Mouse (Mus musculus): ENCODE measurements around the gene Ppp1cc.
"Not testable (repeated sequence)": the region's sequence is repeated elsewhere in the genome, so short reads cannot be mapped to it uniquely, and the experiment has no call there.

Ppp1cc gene

DNA sequence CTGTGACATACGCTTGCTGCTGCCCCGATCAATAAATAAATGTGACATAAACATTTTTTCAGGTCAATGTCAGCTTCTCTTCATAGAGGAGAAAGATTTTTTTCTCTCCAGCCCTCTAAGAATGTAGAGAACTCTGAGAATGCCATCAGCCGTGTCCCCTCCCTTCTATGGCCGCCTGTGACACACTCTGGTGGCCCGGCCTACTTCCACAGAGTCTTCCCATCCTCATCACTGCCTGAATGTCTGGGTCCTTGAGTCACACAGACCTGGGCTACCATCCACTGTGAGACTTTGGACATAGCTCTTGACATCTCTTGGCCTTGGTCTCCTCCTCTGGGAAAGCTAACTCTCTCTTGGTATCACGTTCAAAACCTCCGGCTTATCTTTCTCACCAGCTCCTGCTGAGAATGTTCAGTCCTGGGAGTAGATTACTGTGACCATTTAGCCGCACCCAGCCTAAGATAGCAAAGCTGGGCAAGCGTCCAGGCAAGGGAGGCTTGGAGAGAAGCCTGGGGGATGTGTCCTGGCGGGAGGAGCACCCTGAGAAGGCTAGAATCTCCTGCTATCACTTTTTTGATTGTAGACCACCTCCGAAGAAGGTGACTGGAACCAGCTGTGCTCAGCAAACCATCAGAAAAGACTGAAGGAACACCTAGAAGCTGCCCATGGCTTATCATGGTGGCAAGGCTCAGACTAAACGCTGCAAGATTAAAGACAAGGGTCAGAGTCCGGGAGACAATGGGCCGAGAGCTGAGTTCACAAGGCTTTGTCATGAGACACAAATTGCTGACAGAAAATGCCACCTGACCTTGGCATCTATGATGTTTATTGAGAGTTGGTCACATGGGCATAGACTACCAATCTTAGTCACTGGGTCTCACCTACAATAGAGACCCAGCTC lies 21.3 kb upstream of the Ppp1cc start:
- ATAC-seq (ENCODE audit: insufficient number of reproducible peaks, low FRiP score, low TSS enrichment): no peak

DNA sequence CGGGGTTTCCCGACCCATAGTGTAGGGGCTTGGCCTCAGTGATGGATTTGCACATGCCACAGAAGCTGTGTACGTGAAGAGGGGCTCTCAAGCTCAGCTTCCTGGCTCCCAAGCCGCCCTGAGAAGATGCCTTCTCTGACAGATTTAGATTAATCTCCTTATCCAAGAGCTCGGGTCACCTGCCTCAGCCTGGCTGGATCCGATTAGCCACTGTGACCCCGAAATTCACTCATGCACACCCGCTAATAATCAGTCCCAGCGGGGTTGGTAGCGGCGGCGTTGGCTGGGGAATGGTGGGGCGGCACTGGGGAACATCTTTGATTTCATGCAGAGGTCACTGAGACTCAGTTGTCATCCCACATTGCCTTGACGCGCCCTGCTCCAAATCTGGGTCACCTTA lies 19.2 kb upstream of the Ppp1cc start:
- ATAC-seq (ENCODE audit: insufficient number of reproducible peaks, low FRiP score, low TSS enrichment): no peak

DNA sequence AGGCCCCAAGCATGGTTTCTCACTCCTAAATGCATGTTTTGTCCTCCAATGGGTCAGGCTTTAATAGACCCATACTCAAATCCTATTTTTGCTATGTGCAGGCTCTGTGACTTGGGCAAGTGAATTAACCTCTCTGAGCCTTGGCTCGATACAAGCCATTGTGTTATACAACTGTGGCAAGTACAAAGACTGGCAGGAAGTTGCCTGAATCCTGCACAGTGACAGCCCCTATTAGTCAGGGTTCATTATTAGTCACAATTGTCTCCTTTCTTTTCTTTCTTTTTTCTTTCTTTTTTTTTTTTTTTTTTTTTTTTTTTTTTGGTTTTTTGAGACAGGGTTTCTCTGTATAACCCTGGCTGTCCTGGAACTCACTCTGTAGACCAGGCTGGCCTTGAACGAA lies 18.3 kb upstream of the Ppp1cc start:
- not testable (repeated sequence) for ATAC-seq (ENCODE audit: insufficient number of reproducible peaks, low FRiP score, low TSS enrichment)

DNA sequence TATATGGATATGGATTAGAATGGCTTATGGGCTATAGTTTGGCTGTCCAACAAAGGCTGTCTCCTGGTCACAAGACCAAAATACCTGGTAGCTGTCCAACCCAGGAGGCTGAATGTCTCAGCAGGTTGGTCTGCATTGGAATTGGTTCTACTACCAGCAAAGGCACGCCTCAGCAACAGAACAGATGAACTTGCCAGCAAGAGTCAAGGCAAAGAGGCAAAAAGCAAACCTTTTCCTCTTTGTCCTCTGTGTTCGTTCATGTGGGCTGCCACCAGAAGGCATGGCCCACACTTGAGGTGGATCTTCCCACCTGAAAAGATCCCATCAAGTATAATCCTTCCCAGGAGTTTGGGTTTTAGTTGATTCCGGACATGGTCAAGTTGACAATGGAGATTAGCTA lies 17.4 kb upstream of the Ppp1cc start, which contains the start of gene Ccdc63:
Gene Ccdc63 (minus strand): TSS at position 101 of the 400 bp plus-strand sequence.
- no peak for ATAC-seq (ENCODE audit: insufficient number of reproducible peaks, low FRiP score, low TSS enrichment)

DNA sequence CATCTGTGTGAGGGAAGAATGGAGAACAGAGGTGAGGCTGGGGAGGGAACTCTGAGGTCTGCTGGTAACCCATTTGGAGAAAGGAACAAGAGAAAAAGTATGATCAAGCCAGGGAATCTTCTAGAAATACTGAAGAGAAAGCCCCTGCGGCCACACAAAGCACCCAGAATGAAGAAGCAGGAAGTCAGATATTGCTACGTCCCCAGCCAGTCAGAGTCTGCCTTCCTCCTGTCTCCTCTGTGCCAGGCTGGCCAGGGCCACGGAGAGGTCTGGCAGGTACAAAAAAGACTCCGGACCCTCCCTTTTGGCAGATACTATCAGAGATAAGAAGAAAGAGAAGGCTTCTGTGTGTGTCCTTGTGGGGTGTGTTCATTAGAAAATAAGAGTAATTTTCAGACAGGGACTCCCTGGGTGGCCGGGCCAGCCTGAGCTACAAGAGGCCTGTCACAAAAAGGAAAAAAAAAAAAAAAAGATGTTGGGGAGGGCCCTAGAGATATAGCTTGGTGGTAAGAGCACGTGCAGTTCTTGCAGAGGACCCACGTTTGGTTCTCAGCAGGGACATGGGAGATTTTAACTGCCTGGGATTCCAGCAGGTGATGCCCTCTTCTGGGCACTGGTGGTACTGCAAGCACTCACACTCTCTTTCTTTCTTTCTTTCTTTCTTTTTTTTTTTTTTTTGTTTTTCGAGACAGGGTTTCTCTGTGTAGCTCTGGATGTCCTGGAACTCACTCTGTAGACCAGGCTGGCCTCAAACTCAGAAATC lies 15.7 kb upstream of the Ppp1cc start:
- no peak for ATAC-seq (ENCODE audit: insufficient number of reproducible peaks, low FRiP score, low TSS enrichment)

DNA sequence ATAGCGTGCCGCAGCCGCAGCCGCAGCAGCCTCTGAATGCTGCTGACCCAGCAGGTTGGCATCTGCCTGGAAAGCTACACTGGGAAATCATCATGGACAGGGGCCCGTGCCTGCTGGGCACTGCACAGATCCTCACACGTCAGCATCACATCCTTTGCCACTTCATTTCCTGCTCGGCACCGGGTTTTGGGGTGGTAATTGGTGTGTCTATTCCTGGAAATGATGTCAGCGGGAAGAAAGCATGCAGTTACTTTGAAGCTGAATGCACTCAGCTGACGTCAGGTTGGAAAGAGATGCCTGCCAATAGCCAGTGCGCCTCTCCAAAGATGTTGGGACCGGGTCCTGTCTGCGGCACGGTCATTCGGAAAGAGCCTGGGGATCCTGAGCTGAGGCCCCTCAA lies 14.5 kb upstream of the Ppp1cc start:
- ATAC-seq (ENCODE audit: insufficient number of reproducible peaks, low FRiP score, low TSS enrichment): peak; percentile 61; the same call in 1 of the 2 replicates

DNA sequence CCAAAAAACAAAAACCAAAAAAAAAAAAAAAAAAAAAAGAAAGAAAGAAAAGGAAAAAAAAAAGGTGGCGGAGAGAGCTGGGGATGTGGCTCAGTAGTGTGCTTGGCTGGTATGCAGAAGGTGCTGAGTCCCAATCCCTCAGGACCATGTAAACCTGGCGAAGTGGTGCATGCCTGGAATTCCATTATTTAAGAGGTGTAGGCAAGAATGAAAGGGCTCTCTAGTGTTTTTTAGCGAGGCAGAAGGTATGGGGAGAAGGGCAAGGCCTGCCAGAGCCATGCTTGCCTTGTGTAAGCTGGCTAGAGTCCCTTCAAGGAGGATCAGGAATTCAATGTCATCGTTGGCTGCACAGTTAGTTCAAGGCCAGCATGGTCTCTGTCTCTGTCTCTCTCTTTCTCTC lies 13.3 kb upstream of the Ppp1cc start:
- ATAC-seq (ENCODE audit: insufficient number of reproducible peaks, low FRiP score, low TSS enrichment): no peak

DNA sequence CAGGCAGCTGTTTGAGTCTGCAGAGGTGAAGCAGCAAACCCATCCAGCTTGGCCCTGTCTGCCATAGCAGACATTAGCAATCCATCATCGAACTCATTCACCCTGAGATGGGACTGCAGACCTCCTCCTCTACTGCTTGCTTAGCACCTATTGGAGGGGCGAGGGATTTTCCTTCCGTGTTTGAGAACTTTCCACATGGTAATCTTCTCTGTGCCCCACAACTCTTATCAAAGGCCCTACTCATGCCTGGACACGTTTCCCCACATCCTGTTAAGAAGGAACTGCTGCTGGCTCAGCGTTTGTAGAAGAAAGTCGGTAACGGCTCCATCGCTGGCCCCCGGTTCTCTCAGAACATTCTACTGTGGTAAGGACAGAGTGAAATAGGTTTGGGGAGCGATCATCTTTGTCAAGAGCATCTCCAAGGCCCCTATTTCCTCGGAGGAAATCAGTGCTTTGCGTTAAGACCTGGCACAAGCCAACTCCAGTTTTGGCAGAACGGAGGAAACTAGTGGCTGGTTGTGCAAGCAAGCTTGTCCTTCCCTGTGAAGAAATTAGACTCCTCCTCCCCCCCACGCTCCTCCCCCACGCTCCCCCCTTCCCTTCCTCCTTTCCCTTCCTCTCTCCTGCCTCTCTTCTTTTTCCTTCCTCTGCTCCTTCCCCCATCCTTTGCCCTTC lies 12.6 kb upstream of the Ppp1cc start:
- no peak for ATAC-seq (ENCODE audit: insufficient number of reproducible peaks, low FRiP score, low TSS enrichment)

DNA sequence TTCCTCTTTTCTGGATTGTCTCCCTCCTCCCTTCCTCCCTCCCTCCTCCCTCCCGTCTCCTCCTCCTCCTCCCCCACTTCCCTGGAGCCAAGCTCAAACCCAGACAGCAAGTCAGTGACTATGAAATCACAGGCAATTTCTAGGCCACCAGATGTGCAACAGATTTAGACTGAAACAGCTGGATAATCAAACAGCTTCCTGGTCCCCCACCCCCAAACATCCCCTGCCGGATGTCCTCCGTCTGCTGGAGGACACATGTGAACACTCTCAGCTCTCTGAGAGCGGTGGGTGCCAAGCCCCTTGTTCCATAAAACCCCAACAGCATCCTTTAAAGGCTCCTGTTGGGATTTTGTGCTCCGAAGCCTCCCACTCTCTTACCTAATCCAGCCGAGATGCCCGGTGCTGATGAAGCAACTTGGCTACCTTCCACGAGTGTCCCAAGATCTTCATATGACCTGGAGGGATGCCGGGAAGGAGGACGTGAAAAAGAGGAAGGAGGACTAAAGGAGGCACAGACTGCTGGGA lies 12.0 kb upstream of the Ppp1cc start:
- no peak for ATAC-seq (ENCODE audit: insufficient number of reproducible peaks, low FRiP score, low TSS enrichment)

DNA sequence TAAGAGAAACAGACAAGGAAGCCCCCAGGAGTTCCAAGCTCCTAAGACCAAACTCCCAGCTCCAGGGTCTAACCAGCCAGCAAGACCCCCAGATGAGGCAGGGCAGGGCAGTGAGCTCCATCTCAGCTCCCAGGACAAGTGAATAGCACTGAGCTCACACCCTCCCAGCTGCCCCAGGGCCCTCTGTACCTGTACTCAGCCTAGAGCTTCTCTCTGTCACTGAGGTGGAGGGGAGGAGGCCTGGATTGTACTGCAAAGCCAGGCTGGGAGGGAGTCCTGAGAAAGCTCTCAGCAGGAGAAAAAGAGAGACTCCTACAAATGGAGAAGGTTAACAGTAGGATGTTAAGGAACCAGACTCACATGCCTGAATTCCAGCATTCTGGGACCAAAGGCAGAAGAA lies 11.5 kb upstream of the Ppp1cc start:
- no peak for ATAC-seq (ENCODE audit: insufficient number of reproducible peaks, low FRiP score, low TSS enrichment)

DNA sequence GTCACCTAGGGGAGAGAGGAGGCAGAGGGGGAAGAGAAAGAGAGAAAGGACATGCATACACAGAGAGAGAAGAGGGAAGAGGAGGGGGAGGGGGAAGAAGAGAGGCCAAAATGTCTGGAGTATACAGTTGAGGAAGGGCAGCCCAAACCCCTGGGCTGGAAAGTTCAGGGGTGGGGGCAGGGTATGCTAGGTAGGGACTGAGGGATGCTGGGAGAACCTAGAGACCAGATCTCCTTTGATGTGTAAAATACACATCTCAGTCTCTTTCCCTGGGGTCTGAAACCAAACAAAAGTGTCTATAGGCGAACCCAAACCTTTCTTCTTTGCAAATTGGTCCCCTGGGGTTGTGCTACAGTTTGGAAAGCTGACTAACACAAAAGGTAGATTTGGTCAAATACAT lies 10.0 kb upstream of the Ppp1cc start:
- ATAC-seq (ENCODE audit: insufficient number of reproducible peaks, low FRiP score, low TSS enrichment): no peak

DNA sequence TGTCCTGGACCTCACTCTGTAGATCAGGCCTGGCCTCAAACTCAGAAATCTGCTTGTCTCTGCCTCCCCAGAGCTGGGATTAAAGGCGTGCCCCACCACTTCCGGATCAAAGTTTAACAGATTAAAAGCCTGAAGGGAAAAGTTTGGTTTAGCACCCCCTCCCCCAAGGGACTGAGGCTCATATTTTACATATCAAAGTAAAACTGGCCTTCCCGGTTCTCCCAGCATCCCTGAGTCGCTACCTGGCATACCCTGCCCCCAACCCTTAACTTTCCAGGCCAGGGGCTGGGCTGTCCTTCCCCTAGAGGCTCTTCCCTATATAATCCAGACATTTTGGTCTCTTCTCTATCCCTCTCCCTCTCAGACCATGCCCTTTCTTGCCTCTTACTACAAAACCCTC lies 8.8 kb upstream of the Ppp1cc start:
- ATAC-seq (ENCODE audit: insufficient number of reproducible peaks, low FRiP score, low TSS enrichment): no peak

DNA sequence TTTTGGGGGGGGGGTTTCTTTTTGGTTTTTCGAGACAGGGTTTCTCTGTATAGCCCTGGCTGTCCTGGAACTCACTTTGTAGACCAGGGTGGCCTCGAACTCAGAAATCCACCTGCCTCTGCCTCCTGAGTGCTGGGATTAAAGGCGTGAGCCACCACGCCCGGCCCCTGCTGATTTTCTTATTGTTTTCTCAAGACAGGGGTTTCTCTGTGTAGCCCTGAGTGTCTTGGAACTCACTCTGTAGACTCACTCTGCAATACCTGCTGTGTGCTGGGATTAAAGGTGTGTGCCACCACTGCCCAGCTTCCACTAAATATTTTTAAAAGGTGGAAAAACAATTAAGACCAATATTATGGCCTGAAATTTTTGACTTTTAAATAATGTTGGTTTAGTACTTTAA lies 5.6 kb upstream of the Ppp1cc start:
- not testable (repeated sequence) for ATAC-seq (ENCODE audit: insufficient number of reproducible peaks, low FRiP score, low TSS enrichment)

DNA sequence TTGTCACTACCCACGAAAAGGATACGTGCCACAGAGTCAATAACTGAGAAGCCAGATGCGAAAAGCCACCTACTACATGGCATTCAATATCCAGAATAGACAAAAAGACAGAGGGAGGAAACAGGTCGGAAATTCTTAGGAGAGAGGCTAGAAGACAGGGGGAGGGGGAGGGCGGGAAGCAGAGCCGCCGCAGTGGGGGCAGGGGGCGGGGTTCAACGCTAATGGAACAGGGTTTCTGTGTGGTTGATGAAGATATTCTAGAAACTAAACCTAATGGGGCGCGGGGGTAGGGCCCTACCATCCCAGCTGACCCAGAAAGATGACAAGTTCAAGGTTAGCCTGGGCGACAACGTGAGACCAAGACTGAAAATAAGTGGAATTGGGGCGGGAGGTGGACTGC lies 4.1 kb upstream of the Ppp1cc start:
- ATAC-seq (ENCODE audit: insufficient number of reproducible peaks, low FRiP score, low TSS enrichment): no peak

DNA sequence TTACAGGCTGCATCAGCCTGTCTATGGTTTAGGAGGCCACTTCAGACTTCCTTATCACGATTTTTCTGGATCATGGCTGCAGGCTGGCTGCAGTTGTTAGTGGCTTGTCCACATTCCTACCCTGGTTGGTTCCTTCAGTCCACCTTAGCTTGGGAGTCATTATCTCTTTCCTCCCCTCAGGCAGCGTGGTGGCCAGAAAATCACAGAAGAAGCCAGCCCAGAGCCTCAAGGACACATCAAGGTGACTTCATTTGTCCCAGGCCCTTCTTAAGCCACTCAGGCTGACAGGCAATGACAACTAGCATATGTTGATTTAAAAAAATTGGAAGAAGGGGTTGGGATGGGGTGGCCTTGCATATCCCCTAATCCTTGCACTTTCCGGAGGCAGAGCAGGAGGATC lies 3.3 kb upstream of the Ppp1cc start:
- no peak for ATAC-seq (ENCODE audit: insufficient number of reproducible peaks, low FRiP score, low TSS enrichment)

DNA sequence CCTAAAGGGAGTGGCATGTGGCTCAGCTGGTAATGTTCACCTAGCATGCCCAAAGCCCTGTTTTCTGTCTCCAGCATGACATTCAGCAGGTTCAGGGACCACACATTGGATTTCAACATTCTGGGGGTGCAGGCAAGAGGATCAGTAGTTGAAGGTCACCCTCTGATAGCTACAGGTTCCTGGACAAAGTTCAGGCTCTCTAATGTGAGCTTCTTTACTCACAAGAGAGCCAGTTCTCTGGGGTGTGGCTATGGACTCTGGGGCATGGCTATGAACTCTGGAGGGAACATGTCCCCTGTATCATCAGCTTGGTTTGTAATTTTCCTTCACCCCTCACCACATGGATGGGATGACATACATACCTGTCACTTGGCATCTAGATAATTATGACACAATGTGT lies 2.5 kb upstream of the Ppp1cc start:
- no peak for ATAC-seq (ENCODE audit: insufficient number of reproducible peaks, low FRiP score, low TSS enrichment)

DNA sequence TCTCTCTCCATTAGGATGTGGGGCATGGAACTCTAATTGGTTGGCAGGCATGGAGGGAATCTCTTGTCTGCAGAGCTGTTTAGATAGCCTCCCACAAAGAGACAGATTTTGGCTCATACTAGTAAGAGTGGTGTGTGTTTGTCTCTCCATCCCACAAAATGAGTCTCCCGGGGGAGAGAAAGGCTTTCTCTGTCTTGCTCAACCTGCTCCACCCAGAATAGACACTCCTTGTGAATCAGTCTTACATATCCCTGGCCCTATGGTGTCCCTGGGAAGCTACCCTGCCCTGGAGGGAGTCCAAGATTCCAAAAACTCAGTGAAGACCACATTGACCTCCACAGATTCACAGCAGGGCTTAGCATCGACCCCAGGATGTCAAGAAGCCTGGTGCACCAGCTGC lies 1.6 kb upstream of the Ppp1cc start:
- no peak for ATAC-seq (ENCODE audit: insufficient number of reproducible peaks, low FRiP score, low TSS enrichment)

DNA sequence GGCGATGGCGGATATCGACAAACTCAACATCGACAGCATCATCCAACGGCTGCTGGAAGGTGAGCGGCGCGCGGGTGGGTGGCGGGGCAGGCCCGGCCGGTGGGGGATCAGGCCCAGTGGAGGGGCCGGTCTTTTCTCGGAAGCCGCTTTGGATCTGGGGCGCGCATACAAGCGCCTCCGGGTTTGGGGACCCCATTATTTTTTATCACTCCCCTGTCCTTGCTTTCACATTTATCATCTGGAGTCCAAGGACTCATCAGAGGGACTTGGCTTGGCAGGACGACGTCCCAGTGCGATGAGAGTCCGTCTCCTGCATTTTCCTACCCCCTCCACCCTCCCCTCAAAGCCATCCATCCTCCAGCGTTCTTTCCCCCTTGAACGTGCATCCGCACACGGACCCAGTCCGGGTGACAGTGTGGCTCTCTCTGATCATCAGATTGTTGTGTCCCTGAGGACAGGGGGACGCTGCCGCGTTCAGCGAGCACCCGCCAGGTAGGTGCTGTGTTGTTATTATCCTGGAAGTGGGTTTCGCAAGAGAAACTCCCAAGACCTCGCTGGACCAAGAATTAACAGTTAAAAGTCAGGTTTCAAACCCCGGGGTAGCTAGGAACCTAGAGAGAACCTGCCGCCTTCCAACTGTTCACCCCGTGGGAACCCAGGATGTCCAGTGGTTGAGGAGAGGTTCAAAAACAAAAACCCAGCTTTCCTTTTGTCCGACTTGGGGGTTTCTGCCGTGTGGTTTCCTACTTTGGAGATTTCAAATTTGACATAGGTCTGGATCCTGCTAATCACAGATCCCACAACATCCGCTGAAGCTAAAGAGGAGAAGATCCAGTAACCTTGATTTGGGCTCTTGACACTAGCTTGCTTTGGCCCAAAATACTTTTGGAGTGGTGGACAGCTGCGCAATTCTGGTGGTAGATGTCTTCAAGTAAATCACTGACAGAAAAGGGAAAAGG lies 758 bp downstream of the Ppp1cc start:
- ATAC-seq (ENCODE audit: insufficient number of reproducible peaks, low FRiP score, low TSS enrichment): no peak; the same call in 1 of the 2 replicates

DNA sequence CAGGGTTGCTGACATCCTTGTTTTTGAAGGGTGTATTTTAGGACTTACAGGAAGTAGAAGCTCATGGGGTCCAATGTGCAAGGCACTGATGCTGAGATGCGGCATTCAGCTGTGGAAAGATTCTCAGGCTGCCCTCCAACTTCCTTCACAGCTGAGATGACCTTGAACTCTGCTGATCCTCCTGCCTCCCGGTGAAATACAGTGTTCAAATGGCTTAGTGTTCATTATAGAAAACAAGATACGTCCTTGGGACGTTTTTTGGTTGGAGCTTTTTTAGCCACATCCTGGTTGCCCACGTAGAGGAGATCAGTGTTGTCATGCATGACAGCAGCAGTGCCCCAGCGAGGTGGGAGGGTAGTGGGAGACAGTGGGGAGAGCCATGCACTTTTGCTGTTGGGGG lies 5.1 kb downstream of the Ppp1cc start:
- no peak for ATAC-seq (ENCODE audit: insufficient number of reproducible peaks, low FRiP score, low TSS enrichment)

DNA sequence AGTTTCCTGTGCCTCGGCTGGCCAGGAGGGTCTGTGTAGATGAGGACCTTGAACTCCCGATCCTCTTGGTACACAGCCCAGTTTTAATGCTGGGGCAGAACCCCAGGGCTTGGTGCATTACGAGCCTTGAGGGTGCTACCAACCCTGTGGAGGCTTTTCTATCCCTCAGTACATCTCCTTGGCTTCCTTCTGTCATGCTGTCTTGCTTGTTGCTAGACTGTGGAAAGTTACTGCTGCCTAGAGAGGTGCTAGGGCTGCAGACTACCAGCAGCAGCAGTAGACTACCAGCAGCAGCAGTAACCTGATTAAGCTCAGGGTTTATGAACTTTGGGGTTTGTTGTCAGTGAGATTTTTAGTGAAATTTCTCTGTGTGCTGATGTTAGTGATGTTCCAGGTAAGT lies 5.9 kb downstream of the Ppp1cc start:
- ATAC-seq (ENCODE audit: insufficient number of reproducible peaks, low FRiP score, low TSS enrichment): no peak

All from cerebellum, adult (tissue).